Comparison of ENCODE assay signal across 8 mouse cellular contexts in genomic region chr11:69833554-69833953, GRCm38 (mm10). TPM values are rescaled to one million over a fixed set of nuclear protein-coding genes. Genes with fewer than 3 reads are reported as not detected.
DNase-seq lines count a peak whose midpoint lies in the region; ATAC-seq and TF ChIP-seq lines count a peak whose summit lies in the region.
"Had no signal": no experiment of that assay in that cellular context is flagged by ENCODE, and none has a peak within 500 bp of the region (broad histone marks: within the 10 kb centered on the region; RNA-seq: fewer than 3 reads in every experiment).

No protein-coding gene starts in this region.

- no peak for TF ChIP-seq CTCF in small intestine, adult 2 months (IDR thresholded peaks at IDR 0.05; ENCODE audit: extremely low read depth, insufficient read length, insufficient replicate concordance, low read depth, low read length)

- no peak for TF ChIP-seq POLR2A in small intestine, adult 2 months (IDR thresholded peaks at IDR 0.05; ENCODE audit: low read depth, low read length)

- peak overlapping the region; percentile 48 for H3K4me3 ChIP-seq in lung, embryonic 16.5 days (ENCODE audit: low read length)
- H3K4me3 ChIP-seq in forebrain, embryonic 11.5 days (ENCODE audit: low read depth, low read length), result peak overlapping the region; percentile 73
- peak overlapping the region; percentile 72 for H3K4me3 ChIP-seq in limb, embryonic 12.5 days (replicated peaks)
- peak overlapping the region; percentile 42 for H3K4me3 ChIP-seq in small intestine, adult 2 months (ENCODE audit: low read depth, low read length)

- peak overlapping the region; percentile 76 for H3K9ac ChIP-seq in lung, embryonic 16.5 days (ENCODE audit: low read length)
- peak overlapping the region; percentile 65 for H3K9ac ChIP-seq in forebrain, embryonic 11.5 days (ENCODE audit: low read length)
- H3K9ac ChIP-seq in limb, embryonic 12.5 days (replicated peaks), result peak overlapping the region; percentile 77

- peaks cover 2% of the 10 kb centered on the region; the same call in 1 of the 2 replicates for H3K36me3 ChIP-seq in lung, embryonic 16.5 days (ENCODE audit: control insufficient read depth, insufficient read depth, low read length)
- no peaks in the 10 kb centered on the region for H3K36me3 ChIP-seq in forebrain, embryonic 11.5 days (ENCODE audit: control insufficient read depth, insufficient read depth, low read length)
- peaks cover 40% of the 10 kb centered on the region for H3K36me3 ChIP-seq in limb, embryonic 12.5 days
- no peaks in the 10 kb centered on the region for H3K36me3 ChIP-seq in small intestine, adult 2 months (ENCODE audit: control insufficient read depth, insufficient read depth, low read length)

- peak overlapping the region; percentile 88 for H3K4me2 ChIP-seq in lung, embryonic 16.5 days (ENCODE audit: low read depth, low read length)
- H3K4me2 ChIP-seq in forebrain, embryonic 11.5 days (ENCODE audit: low read depth, low read length, severe bottlenecking), result peak overlapping the region; percentile 92; the same call in 1 of the 2 replicates
- H3K4me2 ChIP-seq in limb, embryonic 12.5 days, result peak overlapping the region; percentile 95

- H3K9me3 ChIP-seq in lung, embryonic 16.5 days (ENCODE audit: control insufficient read depth, low read length), result no peaks in the 10 kb centered on the region
- H3K9me3 ChIP-seq in forebrain, embryonic 11.5 days (ENCODE audit: control insufficient read depth, low read length), result no peaks in the 10 kb centered on the region
- no peaks in the 10 kb centered on the region for H3K9me3 ChIP-seq in limb, embryonic 12.5 days

- peak overlapping the region; percentile 36; the same call in 1 of the 2 replicates for H3K27ac ChIP-seq in lung, embryonic 16.5 days (ENCODE audit: low read length)
- H3K27ac ChIP-seq in forebrain, embryonic 11.5 days (ENCODE audit: low read depth, low read length), result no peak overlapping the region
- no peak overlapping the region for H3K27ac ChIP-seq in limb, embryonic 12.5 days
- H3K27ac ChIP-seq in small intestine, adult 2 months (ENCODE audit: insufficient read depth, low read depth, low read length), result no peak overlapping the region

- DNase-seq in lung, postnatal 14 days, result no peak
- no peak for DNase-seq in forebrain, embryonic 11.5 days (ENCODE audit: low spot score)
- DNase-seq in gastrocnemius, postnatal 25 days, result no peak

- WGBS in lung, embryonic 16.5 days, result 52% methylated on average over 8 of the region's 8 CpGs
- 64% methylated on average over 8 of the region's 8 CpGs for WGBS in forebrain, embryonic 11.5 days
- WGBS in limb, embryonic 12.5 days, result 61% methylated on average over 8 of the region's 8 CpGs
- 46% methylated on average over 8 of the region's 8 CpGs for WGBS in small intestine, adult 2 months

- peaks cover 33% of the 10 kb centered on the region for H3K4me1 ChIP-seq in lung, embryonic 16.5 days (replicated peaks; ENCODE audit: control insufficient read depth, insufficient read depth, low read length)
- peaks cover 30% of the 10 kb centered on the region for H3K4me1 ChIP-seq in forebrain, embryonic 11.5 days (replicated peaks; ENCODE audit: control insufficient read depth, insufficient read depth, low read length)
- peaks cover 44% of the 10 kb centered on the region for H3K4me1 ChIP-seq in limb, embryonic 12.5 days (replicated peaks)
- H3K4me1 ChIP-seq in small intestine, adult 2 months (ENCODE audit: control insufficient read depth, insufficient read depth, insufficient read length, low read length), result peaks cover 4% of the 10 kb centered on the region

- H3K27me3 ChIP-seq in lung, embryonic 16.5 days (ENCODE audit: control insufficient read depth, insufficient read depth, low read depth, low read length), result peaks cover 15% of the 10 kb centered on the region
- H3K27me3 ChIP-seq in forebrain, embryonic 11.5 days (ENCODE audit: control insufficient read depth, insufficient read depth, low read length), result no peaks in the 10 kb centered on the region; the same call in 1 of the 2 replicates
- peaks cover 41% of the 10 kb centered on the region for H3K27me3 ChIP-seq in limb, embryonic 12.5 days
- peaks cover 12% of the 10 kb centered on the region for H3K27me3 ChIP-seq in small intestine, adult 2 months (ENCODE audit: control insufficient read depth, insufficient read depth, low read length)

- no peak for ATAC-seq in lung, embryonic 16.5 days (ENCODE audit: low read depth)
- ATAC-seq in forebrain, embryonic 11.5 days (replicated peaks; ENCODE audit: low FRiP score), result no peak
- no peak for ATAC-seq in limb, embryonic 12.5 days (ENCODE audit: insufficient number of reproducible peaks, insufficient read depth, low FRiP score, low TSS enrichment, low read depth)
- no peak for ATAC-seq in granulocyte monocyte progenitor cell, adult 5-6 weeks (replicated peaks; ENCODE audit: poor library complexity, severe bottlenecking)

RNA-seq across cellular contexts. Expression of gene Nlgn2, which starts 4.0 kb away (rescaled TPM):
- 4.4 and 5.0 TPM in 2 replicates for polyA plus RNA-seq in lung, embryonic 16.5 days (2015; fragmentation: Nextera tagmentation; extraction: Ambion mirVana)
- polyA plus RNA-seq in forebrain, embryonic 11.5 days (2014; fragmentation: Nextera tagmentation; extraction: Ambion mirVana), result 11.0 and 11.1 TPM in 2 replicates
- polyA plus RNA-seq in limb, embryonic 12.5 days (2016; fragmentation: Nextera tagmentation; extraction: Ambion mirVana), result 8.4 and 9.1 TPM in 2 replicates
- 11.1 and 12.0 TPM in 2 replicates for polyA plus RNA-seq in small intestine, adult 2 months (2012; rRNA removed)
- total RNA-seq in granulocyte monocyte progenitor cell, adult 5-6 weeks (2014; fragmentation: Nextera tagmentation), result 13.5 and 33.1 TPM in 2 replicates
- 4.0 and 7.4 TPM in 2 replicates for total RNA-seq in granulocyte monocyte progenitor cell, adult 5-6 weeks (2017)
- 1 to 10 TPM; 3.1 to 3.9 TPM for total RNA-seq in gastrocnemius, postnatal 25 days (2021)

RNA-seq across cellular contexts. Expression of gene Tmem256, which starts 4.8 kb away (rescaled TPM):
- 443 and 452 TPM in 2 replicates for polyA plus RNA-seq in lung, embryonic 16.5 days (2015; fragmentation: Nextera tagmentation; extraction: Ambion mirVana)
- polyA plus RNA-seq in forebrain, embryonic 11.5 days (2014; fragmentation: Nextera tagmentation; extraction: Ambion mirVana), result 250 and 283 TPM in 2 replicates
- polyA plus RNA-seq in limb, embryonic 12.5 days (2016; fragmentation: Nextera tagmentation; extraction: Ambion mirVana), result 346 and 353 TPM in 2 replicates
- polyA plus RNA-seq in small intestine, adult 2 months (2012; rRNA removed), result 98.8 and 99.3 TPM in 2 replicates
- total RNA-seq in granulocyte monocyte progenitor cell, adult 5-6 weeks (2014; fragmentation: Nextera tagmentation), result 294 and 359 TPM in 2 replicates
- 118 and 164 TPM in 2 replicates for total RNA-seq in granulocyte monocyte progenitor cell, adult 5-6 weeks (2017)
- 100 to 1,000 TPM; 126 to 144 TPM for total RNA-seq in gastrocnemius, postnatal 25 days (2021)

RNA-seq across cellular contexts. Expression of gene Spem1, which starts 11.6 kb away (rescaled TPM):
- not detected in 2 replicates for polyA plus RNA-seq in lung, embryonic 16.5 days (2015; fragmentation: Nextera tagmentation; extraction: Ambion mirVana)
- 0.53 TPM in 1 of 2 replicates, not detected in the other for polyA plus RNA-seq in forebrain, embryonic 11.5 days (2014; fragmentation: Nextera tagmentation; extraction: Ambion mirVana)
- 0.20 TPM in 1 of 2 replicates, not detected in the other for polyA plus RNA-seq in limb, embryonic 12.5 days (2016; fragmentation: Nextera tagmentation; extraction: Ambion mirVana)
- not detected in 2 replicates for polyA plus RNA-seq in small intestine, adult 2 months (2012; rRNA removed)
- not detected in 2 replicates for total RNA-seq in granulocyte monocyte progenitor cell, adult 5-6 weeks (2014; fragmentation: Nextera tagmentation)
- not detected in 2 replicates for total RNA-seq in granulocyte monocyte progenitor cell, adult 5-6 weeks (2017)
- total RNA-seq in gastrocnemius, postnatal 25 days (2021), result not detected
- polyA plus RNA-seq: activated CD4-positive, CD25-positive, alpha-beta regulatory T cell, adult 4 months had no signal

RNA-seq across cellular contexts. Expression of gene Plscr3, which starts 12.6 kb away (rescaled TPM):
- polyA plus RNA-seq in lung, embryonic 16.5 days (2015; fragmentation: Nextera tagmentation; extraction: Ambion mirVana), result 115 and 137 TPM in 2 replicates
- polyA plus RNA-seq in forebrain, embryonic 11.5 days (2014; fragmentation: Nextera tagmentation; extraction: Ambion mirVana), result 64.6 and 71.9 TPM in 2 replicates
- polyA plus RNA-seq in limb, embryonic 12.5 days (2016; fragmentation: Nextera tagmentation; extraction: Ambion mirVana), result 111 and 120 TPM in 2 replicates
- polyA plus RNA-seq in small intestine, adult 2 months (2012; rRNA removed), result 14.6 and 29.3 TPM in 2 replicates
- 108 and 109 TPM in 2 replicates for total RNA-seq in granulocyte monocyte progenitor cell, adult 5-6 weeks (2014; fragmentation: Nextera tagmentation)
- 24.9 and 25.2 TPM in 2 replicates for total RNA-seq in granulocyte monocyte progenitor cell, adult 5-6 weeks (2017)
- total RNA-seq in gastrocnemius, postnatal 25 days (2021), result 10 to 100 TPM; 10.8 to 13.7 TPM

RNA-seq across cellular contexts. Expression of gene Spem2, which starts 15.3 kb away (rescaled TPM):
- not detected in 2 replicates for polyA plus RNA-seq in lung, embryonic 16.5 days (2015; fragmentation: Nextera tagmentation; extraction: Ambion mirVana)
- polyA plus RNA-seq in forebrain, embryonic 11.5 days (2014; fragmentation: Nextera tagmentation; extraction: Ambion mirVana), result not detected in 2 replicates
- polyA plus RNA-seq in limb, embryonic 12.5 days (2016; fragmentation: Nextera tagmentation; extraction: Ambion mirVana), result not detected in 2 replicates
- polyA plus RNA-seq in small intestine, adult 2 months (2012; rRNA removed), result not detected in 2 replicates
- total RNA-seq in granulocyte monocyte progenitor cell, adult 5-6 weeks (2014; fragmentation: Nextera tagmentation), result not detected in 2 replicates
- not detected in 2 replicates for total RNA-seq in granulocyte monocyte progenitor cell, adult 5-6 weeks (2017)
- total RNA-seq in gastrocnemius, postnatal 25 days (2021), result not detected
- polyA plus RNA-seq: activated CD4-positive, CD25-positive, alpha-beta regulatory T cell, adult 4 months had no signal
